Mouse (Mus musculus): ENCODE data around the gene Tymp. TPM values are rescaled to one million over a fixed set of nuclear protein-coding genes. Genes with fewer than 3 reads are reported as not detected.

Gene Tymp
- polyA plus RNA-seq, 1 experiment from 2014 or later = 1.6 TPM

GRCm38 (mm10) chr15:89379429-89379828 is 2.6 kb upstream of the Tymp start:
- Histone ChIP-seq H3K27ac (replicated peaks in 1 of 2; ENCODE audit: control insufficient read depth in 1 of 2, insufficient read depth in 1 of 2, low read depth in 2 of 2, low read length in 2 of 2) (no peak overlapping the region), H3K4me2 (ENCODE audit: low read length) (peak overlapping the region; percentile 91), H3K4me1 (ENCODE audit: control insufficient read depth in 2 of 2, insufficient read depth in 2 of 2, low read length in 2 of 2) (peaks cover 13 to 21% of the 10 kb centered on the region in 2 experiments), H3K9me3 (ENCODE audit: control insufficient read depth, low read length) (no peaks in the 10 kb centered on the region), H3K27me3 (ENCODE audit: control insufficient read depth, insufficient read depth, low read length) (peaks cover 57% of the 10 kb centered on the region), H3K4me3 (ENCODE audit: control insufficient read depth in 1 of 2, insufficient read depth in 1 of 2, low read depth in 1 of 2, low read length in 2 of 2) (peak overlapping the region; percentile 45 to 49), H3K9ac (ENCODE audit: low read length) (peak overlapping the region; percentile 65), H3K36me3 (ENCODE audit: control insufficient read depth, insufficient read depth, low read length) (no peaks in the 10 kb centered on the region)
- WGBS = 12% methylated on average over 10 of the region's 10 CpGs
- ATAC-seq (ENCODE audit: insufficient number of reproducible peaks, insufficient read depth, low FRiP score, low read depth) = no peak

GRCm38 (mm10) chr15:89378831-89379401 is 2.1 kb upstream of the Tymp start, which contains the start of gene Odf3b:
Gene Odf3b (minus strand): TSS chr15:89379282.
- Histone ChIP-seq H3K9ac (ENCODE audit: low read length) (peak within 1 kb of the TSS; percentile 65), H3K4me2 (ENCODE audit: low read length) (peak within 1 kb of the TSS; percentile 91), H3K36me3 (ENCODE audit: control insufficient read depth, insufficient read depth, low read length) (no peaks in the 10 kb centered on the region), H3K27ac (replicated peaks in 1 of 2; ENCODE audit: control insufficient read depth in 1 of 2, insufficient read depth in 1 of 2, low read depth in 2 of 2, low read length in 2 of 2) (no peak within 1 kb of the TSS), H3K4me1 (ENCODE audit: control insufficient read depth in 2 of 2, insufficient read depth in 2 of 2, low read length in 2 of 2) (peaks cover 17 to 25% of the 10 kb centered on the region in 2 experiments), H3K4me3 (ENCODE audit: control insufficient read depth in 1 of 2, insufficient read depth in 1 of 2, low read depth in 1 of 2, low read length in 2 of 2) (peak within 1 kb of the TSS; percentile 45 to 49), H3K27me3 (ENCODE audit: control insufficient read depth, insufficient read depth, low read length) (peaks cover 57% of the 10 kb centered on the region), H3K9me3 (ENCODE audit: control insufficient read depth, low read length) (no peaks in the 10 kb centered on the region)
- under 1% methylated on average over 33 of the region's 33 CpGs for WGBS
- no peak for ATAC-seq (ENCODE audit: insufficient number of reproducible peaks, insufficient read depth, low FRiP score, low read depth)

GRCm38 (mm10) chr15:89377938-89378828 is 1.3 kb upstream of the Tymp start:
- no peaks in the 10 kb centered on the region for H3K9me3 ChIP-seq (ENCODE audit: control insufficient read depth, low read length)
- 14% methylated on average over 46 of the region's 46 CpGs for WGBS
- H3K27ac ChIP-seq (replicated peaks in 1 of 2; ENCODE audit: control insufficient read depth in 1 of 2, insufficient read depth in 1 of 2, low read depth in 2 of 2, low read length in 2 of 2) = no peak overlapping the region
- peaks cover 57% of the 10 kb centered on the region for H3K27me3 ChIP-seq (ENCODE audit: control insufficient read depth, insufficient read depth, low read length)
- no peak for ATAC-seq (ENCODE audit: insufficient number of reproducible peaks, insufficient read depth, low FRiP score, low read depth)
- H3K9ac ChIP-seq (ENCODE audit: low read length) = peak overlapping the region; percentile 65
- peaks cover 18 to 25% of the 10 kb centered on the region in 2 experiments for H3K4me1 ChIP-seq (ENCODE audit: control insufficient read depth in 2 of 2, insufficient read depth in 2 of 2, low read length in 2 of 2)
- H3K4me2 ChIP-seq (ENCODE audit: low read length) = peak overlapping the region; percentile 91
- H3K36me3 ChIP-seq (ENCODE audit: control insufficient read depth, insufficient read depth, low read length) = no peaks in the 10 kb centered on the region
- peak overlapping the region; percentile 45 to 49 for H3K4me3 ChIP-seq (ENCODE audit: control insufficient read depth in 1 of 2, insufficient read depth in 1 of 2, low read depth in 1 of 2, low read length in 2 of 2)

DNA sequence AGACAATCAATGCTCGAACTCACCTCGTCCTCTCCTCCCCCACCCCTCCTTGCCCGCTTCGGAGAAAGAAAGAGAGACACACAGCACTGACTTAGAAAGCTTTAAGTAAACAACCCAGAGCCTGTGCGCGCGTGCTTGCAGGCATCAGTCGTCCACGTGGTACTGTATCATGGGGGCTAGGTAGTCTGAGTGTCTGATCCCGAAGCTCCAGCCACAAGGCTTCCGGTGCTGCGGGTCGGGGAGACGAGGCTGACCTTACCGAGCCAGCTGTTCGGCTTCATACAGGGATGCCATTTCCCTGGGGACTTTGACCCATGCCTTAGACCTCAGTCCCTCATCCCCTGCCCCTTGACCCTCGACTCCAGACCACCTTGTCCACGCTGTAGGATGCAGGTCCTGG is 523 bp upstream of the Tymp start:
- no peaks in the 10 kb centered on the region for H3K9me3 ChIP-seq (ENCODE audit: control insufficient read depth, low read length)
- H3K4me3 ChIP-seq (ENCODE audit: control insufficient read depth in 1 of 2, insufficient read depth in 1 of 2, low read depth in 1 of 2, low read length in 2 of 2) = peak overlapping the region in 1 of 2 experiments; percentile 14; a peak in 1 of 4 replicates
- no peak overlapping the region for H3K9ac ChIP-seq (ENCODE audit: low read length)
- no peak for ATAC-seq (ENCODE audit: insufficient number of reproducible peaks, insufficient read depth, low FRiP score, low read depth)
- H3K27me3 ChIP-seq (ENCODE audit: control insufficient read depth, insufficient read depth, low read length) = peaks cover 52% of the 10 kb centered on the region
- H3K4me2 ChIP-seq (ENCODE audit: low read length) = peak overlapping the region; percentile 31
- peaks cover 5% of the 10 kb centered on the region for H3K36me3 ChIP-seq (ENCODE audit: control insufficient read depth, insufficient read depth, low read length)
- WGBS = 3% methylated on average over 18 of the region's 18 CpGs
- H3K27ac ChIP-seq (replicated peaks in 1 of 2; ENCODE audit: control insufficient read depth in 1 of 2, insufficient read depth in 1 of 2, low read depth in 2 of 2, low read length in 2 of 2) = no peak overlapping the region
- peaks cover 25 to 26% of the 10 kb centered on the region in 2 experiments for H3K4me1 ChIP-seq (ENCODE audit: control insufficient read depth in 2 of 2, insufficient read depth in 2 of 2, low read length in 2 of 2)

DNA sequence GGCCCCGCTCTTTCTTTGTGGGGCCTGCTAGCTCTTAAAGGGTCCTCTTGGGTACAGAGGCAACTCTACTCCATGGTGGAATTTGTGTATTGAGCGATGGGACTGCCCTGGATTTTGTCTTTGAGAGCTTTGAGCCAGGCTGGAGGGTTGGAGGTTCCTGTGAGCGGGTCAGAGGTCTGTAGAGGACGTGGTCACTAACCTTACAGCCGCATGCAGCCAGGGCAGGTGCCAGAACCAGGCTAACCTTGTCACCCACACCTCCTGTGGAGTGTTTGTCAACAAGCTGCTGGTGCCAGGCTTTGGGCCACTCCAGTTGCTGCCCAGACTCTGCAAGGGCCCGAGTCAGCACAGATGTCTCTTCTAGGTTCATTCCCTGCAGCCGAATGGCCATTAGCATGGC is 799 bp downstream of the Tymp start:
- H3K4me3 ChIP-seq (ENCODE audit: control insufficient read depth in 1 of 2, insufficient read depth in 1 of 2, low read depth in 1 of 2, low read length in 2 of 2) = no peak overlapping the region
- H3K9ac ChIP-seq (ENCODE audit: low read length) = no peak overlapping the region
- no peaks in the 10 kb centered on the region for H3K9me3 ChIP-seq (ENCODE audit: control insufficient read depth, low read length)
- H3K36me3 ChIP-seq (ENCODE audit: control insufficient read depth, insufficient read depth, low read length) = peaks cover 18% of the 10 kb centered on the region
- WGBS = 73% methylated on average over 7 of the region's 7 CpGs
- peaks cover 47% of the 10 kb centered on the region for H3K27me3 ChIP-seq (ENCODE audit: control insufficient read depth, insufficient read depth, low read length)
- H3K4me2 ChIP-seq (ENCODE audit: low read length) = no peak overlapping the region
- ATAC-seq (ENCODE audit: insufficient number of reproducible peaks, insufficient read depth, low FRiP score, low read depth) = no peak
- peaks cover 25 to 27% of the 10 kb centered on the region in 2 experiments for H3K4me1 ChIP-seq (ENCODE audit: control insufficient read depth in 2 of 2, insufficient read depth in 2 of 2, low read length in 2 of 2)
- H3K27ac ChIP-seq (replicated peaks in 1 of 2; ENCODE audit: control insufficient read depth in 1 of 2, insufficient read depth in 1 of 2, low read depth in 2 of 2, low read length in 2 of 2) = no peak overlapping the region

DNA sequence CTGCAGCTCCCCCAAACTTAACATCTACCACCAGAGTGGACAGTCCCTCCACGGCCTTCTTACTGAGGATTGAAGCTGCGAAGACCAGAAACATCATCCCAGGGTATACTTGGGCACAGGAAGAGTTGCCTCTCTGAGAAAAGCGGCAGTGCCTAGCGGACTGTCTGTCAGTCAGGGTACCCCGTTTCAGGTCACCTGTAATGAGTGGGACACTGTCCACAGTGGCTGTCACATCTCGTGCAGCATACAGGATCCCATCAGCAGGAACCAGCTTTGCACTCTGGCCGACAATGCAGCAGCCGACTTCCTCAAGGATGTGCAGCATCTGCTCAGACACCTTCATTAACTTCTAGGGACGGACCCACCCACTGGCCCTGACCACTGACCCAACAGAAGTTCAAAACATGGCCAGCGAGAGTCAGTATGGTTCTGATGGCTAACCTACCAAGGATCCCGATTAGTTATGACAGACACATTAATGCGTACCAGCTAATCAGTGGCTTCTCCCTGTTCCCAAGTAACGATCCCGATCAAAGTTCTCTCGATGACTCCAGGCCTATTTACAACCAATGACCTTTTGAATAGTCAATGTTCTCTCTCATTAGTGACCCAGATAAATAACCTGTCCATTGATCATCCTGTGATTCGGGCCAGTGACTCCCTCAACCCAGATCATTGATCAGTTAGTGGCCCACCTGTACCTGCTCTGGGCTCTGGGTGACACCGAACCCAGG is 1.9 kb downstream of the Tymp start:
- WGBS = 93% methylated on average over 17 of the region's 17 CpGs
- no peak overlapping the region for H3K4me2 ChIP-seq (ENCODE audit: low read length)
- no peak for ATAC-seq (ENCODE audit: insufficient number of reproducible peaks, insufficient read depth, low FRiP score, low read depth)

GRCm38 (mm10) chr15:89374340-89374739 is 2.5 kb downstream of the Tymp start:
- 43% methylated on average over 9 of the region's 9 CpGs for WGBS
- peak overlapping the region; percentile 59 to 77 for H3K4me3 ChIP-seq (ENCODE audit: control insufficient read depth in 1 of 2, insufficient read depth in 1 of 2, low read depth in 1 of 2, low read length in 2 of 2)
- H3K27ac ChIP-seq (replicated peaks in 1 of 2; ENCODE audit: control insufficient read depth in 1 of 2, insufficient read depth in 1 of 2, low read depth in 2 of 2, low read length in 2 of 2) = peak overlapping the region; percentile 18 to 93; a peak in 3 of 4 replicates
- peak overlapping the region; percentile 93 for H3K4me2 ChIP-seq (ENCODE audit: low read length)
- H3K4me1 ChIP-seq (ENCODE audit: control insufficient read depth in 2 of 2, insufficient read depth in 2 of 2, low read length in 2 of 2) = peaks cover 21 to 24% of the 10 kb centered on the region in 2 experiments
- peaks cover 35% of the 10 kb centered on the region for H3K27me3 ChIP-seq (ENCODE audit: control insufficient read depth, insufficient read depth, low read length)
- no peak for ATAC-seq (ENCODE audit: insufficient number of reproducible peaks, insufficient read depth, low FRiP score, low read depth)
- H3K9me3 ChIP-seq (ENCODE audit: control insufficient read depth, low read length) = no peaks in the 10 kb centered on the region
- H3K9ac ChIP-seq (ENCODE audit: low read length) = peak overlapping the region; percentile 84
- H3K36me3 ChIP-seq (ENCODE audit: control insufficient read depth, insufficient read depth, low read length) = peaks cover 35% of the 10 kb centered on the region

More for the DNA sequence above, 1.9 kb downstream of the Tymp start:
- H3K9ac ChIP-seq (ENCODE audit: low read length) = no peak overlapping the region; the same call in 1 of the 2 replicates
- H3K4me1 ChIP-seq (ENCODE audit: control insufficient read depth in 2 of 2, insufficient read depth in 2 of 2, low read length in 2 of 2) = peaks cover 25 to 27% of the 10 kb centered on the region in 2 experiments
- H3K27me3 ChIP-seq (ENCODE audit: control insufficient read depth, insufficient read depth, low read length) = peaks cover 41% of the 10 kb centered on the region
- no peaks in the 10 kb centered on the region for H3K9me3 ChIP-seq (ENCODE audit: control insufficient read depth, low read length)
- no peak overlapping the region for H3K27ac ChIP-seq (replicated peaks in 1 of 2; ENCODE audit: control insufficient read depth in 1 of 2, insufficient read depth in 1 of 2, low read depth in 2 of 2, low read length in 2 of 2)
- H3K4me3 ChIP-seq (ENCODE audit: control insufficient read depth in 1 of 2, insufficient read depth in 1 of 2, low read depth in 1 of 2, low read length in 2 of 2) = no peak overlapping the region
- H3K36me3 ChIP-seq (ENCODE audit: control insufficient read depth, insufficient read depth, low read length) = peaks cover 29% of the 10 kb centered on the region
